Mouse (Mus musculus): ENCODE data around the gene Ints5. TPM values are rescaled to one million over a fixed set of nuclear protein-coding genes. Genes with fewer than 3 reads are reported as not detected.

The Ints5 gene
- polyA plus RNA-seq, 1 experiment from 2014 or later = 21.1 TPM

- peak; percentile 96 for ATAC-seq (ENCODE audit: low read depth)
- Histone ChIP-seq H3K4me2 (ENCODE audit: low read depth, low read length) (peak within 1 kb of the TSS; percentile 92), H3K27ac (ENCODE audit: low read length) (peak within 1 kb of the TSS; percentile 96), H3K27me3 (ENCODE audit: control insufficient read depth, insufficient read depth, low read depth, low read length) (no peaks in the 10 kb centered on the region), H3K9me3 (replicated peaks; ENCODE audit: control insufficient read depth, low read length) (no peaks in the 10 kb centered on the region), H3K4me1 (ENCODE audit: control insufficient read depth, low read depth, low read length) (peaks cover 16% of the 10 kb centered on the region), H3K36me3 (ENCODE audit: control insufficient read depth, insufficient read depth) (peaks cover 12% of the 10 kb centered on the region), H3K4me3 (ENCODE audit: low read depth, low read length) (peak within 1 kb of the TSS; percentile 87), H3K9ac (ENCODE audit: low read depth, low read length) (peak within 1 kb of the TSS; percentile 90)
- under 1% methylated on average over 48 of the region's 50 CpGs for WGBS (ENCODE audit: insufficient replicate concordance)
Measured at GRCm38 (mm10) chr19:8920073-8920736, 27.4 kb downstream of the Ints5 start, which contains the start of gene B3gat3. B3gat3 (plus strand) TSS chr19:8920374.

- no peak for ATAC-seq (ENCODE audit: low read depth)
Measured at GRCm38 (mm10) chr19:8920836-8921291, 28.1 kb downstream of the Ints5 start.

GRCm38 (mm10) chr19:8921741-8922140 is 28.9 kb downstream of the Ints5 start:
- H3K9me3 ChIP-seq (replicated peaks; ENCODE audit: control insufficient read depth, low read length) = no peaks in the 10 kb centered on the region
- peak overlapping the region; percentile 87 for H3K4me3 ChIP-seq (ENCODE audit: low read depth, low read length)
- no peak for ATAC-seq (ENCODE audit: low read depth)
- 73% methylated on average over 9 of the region's 9 CpGs for whole genome bisulfite sequencing (ENCODE audit: insufficient replicate concordance)
- H3K4me2 ChIP-seq (ENCODE audit: low read depth, low read length) = peak overlapping the region; percentile 92
- no peaks in the 10 kb centered on the region; the same call in 1 of the 2 replicates for H3K36me3 ChIP-seq (ENCODE audit: control insufficient read depth, insufficient read depth)
- peak overlapping the region; percentile 90; the same call in 1 of the 2 replicates for H3K9ac ChIP-seq (ENCODE audit: low read depth, low read length)
- H3K27me3 ChIP-seq (ENCODE audit: control insufficient read depth, insufficient read depth, low read depth, low read length) = no peaks in the 10 kb centered on the region
- peak overlapping the region; percentile 96; the same call in 1 of the 2 replicates for H3K27ac ChIP-seq (ENCODE audit: low read length)
- peaks cover 19% of the 10 kb centered on the region for H3K4me1 ChIP-seq (ENCODE audit: control insufficient read depth, low read depth, low read length)

More at GRCm38 (mm10) chr19:8920836-8921291, 28.1 kb downstream of the Ints5 start:
- Histone ChIP-seq H3K4me3 (ENCODE audit: low read depth, low read length) (peak overlapping the region; percentile 87), H3K9me3 (replicated peaks; ENCODE audit: control insufficient read depth, low read length) (no peaks in the 10 kb centered on the region), H3K27ac (ENCODE audit: low read length) (peak overlapping the region; percentile 96), H3K9ac (ENCODE audit: low read depth, low read length) (peak overlapping the region; percentile 90), H3K36me3 (ENCODE audit: control insufficient read depth, insufficient read depth) (peaks cover 5% of the 10 kb centered on the region), H3K4me1 (ENCODE audit: control insufficient read depth, low read depth, low read length) (peaks cover 16% of the 10 kb centered on the region), H3K27me3 (ENCODE audit: control insufficient read depth, insufficient read depth, low read depth, low read length) (no peaks in the 10 kb centered on the region), H3K4me2 (ENCODE audit: low read depth, low read length) (peak overlapping the region; percentile 92)
- under 1% methylated on average over 6 of the region's 6 CpGs for WGBS (ENCODE audit: insufficient replicate concordance)

GRCm38 (mm10) chr19:8926766-8927165 is 34.0 kb downstream of the Ints5 start:
- Histone ChIP-seq H3K9ac (ENCODE audit: low read depth, low read length) (no peak overlapping the region), H3K4me3 (ENCODE audit: low read depth, low read length) (no peak overlapping the region), H3K27ac (ENCODE audit: low read length) (no peak overlapping the region), H3K36me3 (ENCODE audit: control insufficient read depth, insufficient read depth) (no peaks in the 10 kb centered on the region), H3K9me3 (replicated peaks; ENCODE audit: control insufficient read depth, low read length) (no peaks in the 10 kb centered on the region), H3K4me2 (ENCODE audit: low read depth, low read length) (no peak overlapping the region), H3K4me1 (ENCODE audit: control insufficient read depth, low read depth, low read length) (peaks cover 46% of the 10 kb centered on the region), H3K27me3 (ENCODE audit: control insufficient read depth, insufficient read depth, low read depth, low read length) (no peaks in the 10 kb centered on the region)
- no peak for ATAC-seq (ENCODE audit: low read depth)
- WGBS (ENCODE audit: insufficient replicate concordance) = 46% methylated on average over 2 of the region's 2 CpGs

- WGBS (ENCODE audit: insufficient replicate concordance) = 27% methylated on average over 12 of the region's 12 CpGs
- peak overlapping the region; percentile 90 for H3K4me3 ChIP-seq (ENCODE audit: low read depth, low read length)
- no peaks in the 10 kb centered on the region for H3K9me3 ChIP-seq (replicated peaks; ENCODE audit: control insufficient read depth, low read length)
- ATAC-seq (ENCODE audit: low read depth) = peak; percentile 37
- H3K27me3 ChIP-seq (ENCODE audit: control insufficient read depth, insufficient read depth, low read depth, low read length) = no peaks in the 10 kb centered on the region
- H3K4me1 ChIP-seq (ENCODE audit: control insufficient read depth, low read depth, low read length) = peaks cover 43% of the 10 kb centered on the region
- peak overlapping the region; percentile 1; the same call in 1 of the 2 replicates for H3K9ac ChIP-seq (ENCODE audit: low read depth, low read length)
- peak overlapping the region; percentile 91 for H3K27ac ChIP-seq (ENCODE audit: low read length)
- peak overlapping the region; percentile 99 for H3K4me2 ChIP-seq (ENCODE audit: low read depth, low read length)
- H3K36me3 ChIP-seq (ENCODE audit: control insufficient read depth, insufficient read depth) = no peaks in the 10 kb centered on the region
Measured at GRCm38 (mm10) chr19:8927891-8928525, 35.2 kb downstream of the Ints5 start.

GRCm38 (mm10) chr19:8928689-8929223 is 36.0 kb downstream of the Ints5 start:
- ATAC-seq (ENCODE audit: low read depth) = peak; percentile 0; the same call in 1 of the 2 replicates
- peak overlapping the region; percentile 99 for H3K4me2 ChIP-seq (ENCODE audit: low read depth, low read length)
- no peaks in the 10 kb centered on the region for H3K9me3 ChIP-seq (replicated peaks; ENCODE audit: control insufficient read depth, low read length)
- H3K4me1 ChIP-seq (ENCODE audit: control insufficient read depth, low read depth, low read length) = peaks cover 41% of the 10 kb centered on the region
- peak overlapping the region; percentile 91 for H3K27ac ChIP-seq (ENCODE audit: low read length)
- peaks cover 2% of the 10 kb centered on the region; the same call in 1 of the 2 replicates for H3K36me3 ChIP-seq (ENCODE audit: control insufficient read depth, insufficient read depth)
- 30% methylated on average over 16 of the region's 16 CpGs for WGBS (ENCODE audit: insufficient replicate concordance)
- H3K27me3 ChIP-seq (ENCODE audit: control insufficient read depth, insufficient read depth, low read depth, low read length) = no peaks in the 10 kb centered on the region
- H3K9ac ChIP-seq (ENCODE audit: low read depth, low read length) = peak overlapping the region; percentile 88
- peak overlapping the region; percentile 90 for H3K4me3 ChIP-seq (ENCODE audit: low read depth, low read length)

- H3K4me2 ChIP-seq (ENCODE audit: low read depth, low read length) = peak within 1 kb of the TSS; percentile 99
- under 1% methylated on average over 70 of the region's 74 CpGs for WGBS (ENCODE audit: insufficient replicate concordance)
- H3K27me3 ChIP-seq (ENCODE audit: control insufficient read depth, insufficient read depth, low read depth, low read length) = no peaks in the 10 kb centered on the region
- H3K36me3 ChIP-seq (ENCODE audit: control insufficient read depth, insufficient read depth) = peaks cover 5% of the 10 kb centered on the region; the same call in 1 of the 2 replicates
- peaks cover 41% of the 10 kb centered on the region for H3K4me1 ChIP-seq (ENCODE audit: control insufficient read depth, low read depth, low read length)
- H3K27ac ChIP-seq (ENCODE audit: low read length) = peak within 1 kb of the TSS; percentile 91
- peak within 1 kb of the TSS; percentile 90 for H3K4me3 ChIP-seq (ENCODE audit: low read depth, low read length)
- H3K9ac ChIP-seq (ENCODE audit: low read depth, low read length) = peak within 1 kb of the TSS; percentile 88
- H3K9me3 ChIP-seq (replicated peaks; ENCODE audit: control insufficient read depth, low read length) = no peaks in the 10 kb centered on the region
- peak; percentile 76 for ATAC-seq (ENCODE audit: low read depth)
Measured at GRCm38 (mm10) chr19:8929224-8930088, 36.7 kb downstream of the Ints5 start, which contains the start of the genes Rom1 and Eml3. Rom1 (minus strand) TSS chr19:8929356. Eml3 (plus strand) TSS chr19:8929552.

- ATAC-seq (ENCODE audit: low read depth) = no peak
- Histone ChIP-seq H3K36me3 (ENCODE audit: control insufficient read depth, insufficient read depth) (peaks cover 5% of the 10 kb centered on the region; the same call in 1 of the 2 replicates), H3K4me2 (ENCODE audit: low read depth, low read length) (peak overlapping the region; percentile 99), H3K9ac (ENCODE audit: low read depth, low read length) (peak overlapping the region; percentile 88), H3K9me3 (replicated peaks; ENCODE audit: control insufficient read depth, low read length) (no peaks in the 10 kb centered on the region), H3K27me3 (ENCODE audit: control insufficient read depth, insufficient read depth, low read depth, low read length) (no peaks in the 10 kb centered on the region), H3K4me3 (ENCODE audit: low read depth, low read length) (peak overlapping the region; percentile 90), H3K4me1 (ENCODE audit: control insufficient read depth, low read depth, low read length) (peaks cover 41% of the 10 kb centered on the region), H3K27ac (ENCODE audit: low read length) (peak overlapping the region; percentile 91)
- 6% methylated on average over 11 of the region's 11 CpGs for WGBS (ENCODE audit: insufficient replicate concordance)
Measured at GRCm38 (mm10) chr19:8930117-8930516, 37.3 kb downstream of the Ints5 start.

Measured in liver, embryonic 16.5 days (tissue).